Mouse (Mus musculus): Measurements from ENCODE around the gene Mmp2.

- TF ChIP-seq CTCF (IDR thresholded peaks at IDR 0.05; ENCODE audit: borderline replicate concordance, insufficient read depth, low read length) (no peak), POLR2A (IDR thresholded peaks at IDR 0.05; ENCODE audit: low read depth, low read length) (no peak)
Observed at GRCm38 (mm10) chr8:92896611-92897010, 69.5 kb downstream of the Mmp2 start.
